Mouse (Mus musculus) activated CD4-positive, CD25-positive, alpha-beta regulatory T cell, adult 4 months (primary cell): ENCODE results near the gene Man2a1. TPM values are rescaled to one million over a fixed set of nuclear protein-coding genes. Genes with fewer than 3 reads are reported as not detected.

Experiments
- ATAC-seq: one replicate; pipeline ENCODE4 v1.8.0; 2017
- polyA plus RNA-seq, 2 experiments: library from polyadenylated mRNA; unstranded; fragments of 100-300 nt; shearing (Covaris generic); gene quantifications; one replicate each; pipeline ENCODE4 v1.2.1; 2017

Gene Man2a1
- polyA plus RNA-seq = 10 to 100 TPM; 11.8 to 13.5 TPM

GRCm38 (mm10) chr17:64600372-64601090, at the start of gene Man2a1:
Gene Man2a1, plus strand, starts transcription at chr17:64600736.
- ATAC-seq = peak; percentile 77

GRCm38 (mm10) chr17:64553358-64553757, 47.2 kb upstream of the Man2a1 start:
- no peak for ATAC-seq

GRCm38 (mm10) chr17:64554901-64555300, 45.6 kb upstream of the Man2a1 start:
- no peak for ATAC-seq

DNA sequence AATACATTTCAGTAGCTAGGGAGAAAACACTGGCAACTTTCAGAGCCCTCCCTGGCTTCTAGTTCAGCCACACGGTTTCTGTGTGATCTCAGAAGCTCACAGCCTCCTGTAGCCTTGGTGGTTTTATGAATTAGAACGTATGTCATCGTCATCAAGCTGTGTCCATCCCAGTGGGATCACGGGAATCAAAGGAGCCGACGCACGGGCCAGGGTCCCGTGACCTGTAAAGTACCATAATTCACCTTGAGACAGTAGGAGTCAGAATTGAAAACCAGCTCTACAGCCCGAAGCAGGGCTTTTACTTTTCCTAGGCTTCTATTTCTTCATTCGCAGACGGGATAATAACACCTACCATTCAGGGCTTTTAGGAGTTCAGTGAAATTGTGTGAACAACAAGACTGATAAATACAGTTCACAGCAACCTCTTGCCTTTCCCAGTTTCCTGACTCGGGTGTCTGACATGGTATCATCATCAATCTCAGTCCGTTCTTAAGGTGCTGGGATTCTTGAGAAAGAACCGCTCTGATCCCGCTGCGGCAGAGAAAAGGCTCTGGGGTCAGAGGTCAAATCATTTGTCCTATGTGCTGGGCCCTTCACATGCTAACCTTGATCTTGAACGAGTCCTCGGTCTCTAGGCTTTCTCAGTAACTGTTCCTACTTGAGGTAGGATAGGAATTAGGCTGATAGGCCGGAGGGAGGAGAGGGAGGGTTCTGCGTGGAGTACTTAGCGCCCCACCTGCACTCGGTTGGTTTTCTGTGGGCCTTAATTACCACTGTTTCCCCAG, 43.7 kb upstream of the Man2a1 start:
- ATAC-seq = no peak

GRCm38 (mm10) chr17:64558994-64559540, 41.5 kb upstream of the Man2a1 start:
- ATAC-seq = no peak

GRCm38 (mm10) chr17:64566435-64566834, 34.1 kb upstream of the Man2a1 start:
- ATAC-seq = no peak

DNA sequence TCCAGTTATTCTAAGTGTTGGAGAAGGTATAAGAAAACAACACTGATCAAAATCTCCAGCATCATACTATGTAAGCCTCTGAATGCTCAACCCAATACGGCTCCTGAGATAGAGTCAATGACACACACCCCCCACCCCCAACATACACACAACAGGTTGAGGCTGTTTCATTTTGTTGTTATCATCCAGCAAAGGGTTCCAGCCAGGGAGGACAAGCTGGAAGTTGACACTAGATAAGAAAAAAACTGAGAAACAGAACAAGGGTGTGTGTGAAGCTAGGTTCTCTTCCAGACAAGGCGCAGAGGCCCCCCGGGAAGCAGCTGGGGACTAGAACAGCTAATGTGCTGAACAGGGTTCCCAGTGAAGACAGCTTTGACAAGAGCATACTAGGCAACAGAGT, 33.0 kb upstream of the Man2a1 start:
- ATAC-seq = no peak

GRCm38 (mm10) chr17:64573981-64574380, 26.6 kb upstream of the Man2a1 start:
- ATAC-seq = no peak

- peak; percentile 20 for ATAC-seq
These were observed 25.3 kb upstream of the Man2a1 start for GRCm38 (mm10) chr17:64575240-64575639.

DNA sequence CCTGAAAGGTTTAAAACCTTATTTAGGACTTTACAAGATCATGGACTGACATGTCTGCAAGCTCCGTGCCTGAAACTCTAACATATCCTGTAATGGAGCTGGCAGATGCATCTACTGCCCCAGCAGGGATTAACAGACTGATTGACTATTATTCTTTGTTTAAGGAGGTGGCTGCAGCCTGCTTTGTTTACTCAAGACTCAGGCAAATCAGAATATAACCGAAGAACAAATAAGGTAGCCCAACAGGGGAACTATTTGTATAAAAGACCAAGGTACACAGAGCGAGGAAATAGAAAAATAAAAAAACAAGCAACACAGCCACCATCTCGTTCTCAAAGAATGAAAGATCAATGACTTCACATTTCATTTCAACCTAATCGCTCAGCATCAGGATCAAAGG, 23.1 kb upstream of the Man2a1 start:
- no peak for ATAC-seq

DNA sequence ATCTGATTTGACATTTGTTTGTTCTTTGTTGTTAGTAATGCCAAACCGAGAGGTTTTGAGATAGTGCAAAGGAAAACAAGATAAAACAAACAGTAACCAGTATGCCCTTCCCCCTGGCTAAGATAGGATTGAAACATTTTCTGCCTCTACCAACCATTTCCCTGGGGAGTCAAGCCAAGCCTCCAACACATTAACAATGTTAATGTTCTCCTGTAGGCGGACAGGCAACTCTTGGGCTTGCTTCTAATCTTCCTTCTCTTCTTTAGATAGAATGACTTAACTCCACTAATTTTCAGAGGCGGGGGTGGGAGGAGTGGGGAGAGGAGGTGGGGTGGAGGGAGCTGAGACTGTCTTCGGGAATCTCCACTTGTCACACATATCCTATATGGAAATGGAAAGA, 22.2 kb upstream of the Man2a1 start:
- ATAC-seq = no peak

DNA sequence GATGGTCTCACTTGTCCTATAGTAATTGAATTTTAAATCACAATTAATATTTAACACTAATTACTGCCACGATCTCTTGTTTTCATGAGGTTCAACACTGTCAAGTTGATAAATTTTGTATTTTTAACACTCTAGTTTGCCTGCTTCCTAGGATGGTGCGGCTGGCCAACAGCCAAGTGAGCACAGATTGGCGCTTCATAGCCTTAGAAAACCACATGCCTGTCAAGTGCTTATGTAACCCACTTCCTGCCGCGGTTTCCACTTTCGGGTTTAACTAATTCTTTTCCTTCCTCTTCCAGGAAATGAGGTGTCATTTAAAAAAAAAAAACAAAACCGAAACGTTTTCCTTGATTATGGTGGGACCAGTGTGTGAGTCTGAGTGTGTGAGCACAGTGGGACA, 20.8 kb upstream of the Man2a1 start:
- peak; percentile 94 for ATAC-seq

- ATAC-seq = no peak
These were observed 19.4 kb upstream of the Man2a1 start for GRCm38 (mm10) chr17:64581133-64581532.

- no peak for ATAC-seq
These were observed 18.6 kb upstream of the Man2a1 start for GRCm38 (mm10) chr17:64581962-64582361.

- ATAC-seq = peak; percentile 65
These were observed 10.1 kb upstream of the Man2a1 start for GRCm38 (mm10) chr17:64590483-64590882.

GRCm38 (mm10) chr17:64591366-64591765, 9.2 kb upstream of the Man2a1 start:
- no peak for ATAC-seq

DNA sequence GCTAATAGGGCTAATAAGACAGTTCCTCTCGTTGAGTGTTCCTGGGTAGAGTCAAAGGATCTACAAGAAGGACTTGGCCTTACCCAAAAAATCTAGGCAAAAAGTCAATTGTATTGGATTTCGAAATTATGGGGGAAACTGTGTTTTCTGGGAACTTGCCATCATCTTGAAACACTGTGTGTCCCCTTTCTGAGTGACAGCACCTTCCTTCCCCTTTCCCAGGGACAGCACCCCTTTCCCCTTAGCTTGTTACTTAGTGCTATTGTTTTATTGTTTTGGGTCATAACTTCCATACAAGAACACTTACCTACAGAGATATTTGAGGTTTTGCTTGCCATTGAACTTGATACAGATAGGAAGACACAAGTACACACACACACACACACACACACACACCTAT, 8.2 kb upstream of the Man2a1 start:
- ATAC-seq = no peak

DNA sequence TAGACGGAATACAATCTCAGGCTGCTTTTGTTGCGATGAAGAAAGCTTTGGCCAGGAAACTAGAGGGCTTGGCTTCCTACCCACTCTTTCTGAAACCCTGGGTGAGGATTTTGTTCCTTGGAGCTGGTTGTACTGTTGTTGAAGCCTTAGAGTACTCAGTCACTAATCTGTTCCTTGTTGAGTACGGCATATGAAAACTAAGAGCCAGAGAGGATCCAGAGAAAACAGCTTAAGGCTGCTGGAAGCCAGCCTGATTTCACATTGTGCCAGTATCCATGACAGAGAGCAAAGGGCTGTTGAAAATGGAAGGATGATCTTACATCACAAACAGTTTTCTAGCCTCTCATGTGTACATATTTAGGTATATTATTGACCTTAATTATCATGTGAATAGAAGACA, 7.7 kb upstream of the Man2a1 start:
- ATAC-seq = no peak

DNA sequence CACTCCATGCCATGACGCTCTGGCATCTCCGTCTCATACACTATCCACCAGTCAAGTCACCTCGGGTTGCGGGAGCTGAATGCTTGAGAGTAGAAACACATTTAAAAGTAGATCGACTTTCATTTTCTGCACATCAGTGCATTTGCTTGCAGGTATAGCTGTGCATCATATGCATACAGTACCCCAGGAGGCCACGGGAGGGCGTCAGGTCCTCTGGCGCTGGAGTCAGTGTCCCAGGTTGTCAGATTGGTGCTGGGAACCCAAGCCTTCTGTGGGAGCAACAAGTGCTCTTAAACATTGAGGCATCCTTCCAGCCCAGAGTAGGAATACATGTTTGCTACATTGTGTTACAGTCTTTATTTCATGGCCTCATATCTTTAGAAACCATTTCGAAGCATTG, 2.8 kb upstream of the Man2a1 start:
- ATAC-seq = no peak

GRCm38 (mm10) chr17:64599916-64600315, 620 bp upstream of the Man2a1 start:
- no peak for ATAC-seq

DNA sequence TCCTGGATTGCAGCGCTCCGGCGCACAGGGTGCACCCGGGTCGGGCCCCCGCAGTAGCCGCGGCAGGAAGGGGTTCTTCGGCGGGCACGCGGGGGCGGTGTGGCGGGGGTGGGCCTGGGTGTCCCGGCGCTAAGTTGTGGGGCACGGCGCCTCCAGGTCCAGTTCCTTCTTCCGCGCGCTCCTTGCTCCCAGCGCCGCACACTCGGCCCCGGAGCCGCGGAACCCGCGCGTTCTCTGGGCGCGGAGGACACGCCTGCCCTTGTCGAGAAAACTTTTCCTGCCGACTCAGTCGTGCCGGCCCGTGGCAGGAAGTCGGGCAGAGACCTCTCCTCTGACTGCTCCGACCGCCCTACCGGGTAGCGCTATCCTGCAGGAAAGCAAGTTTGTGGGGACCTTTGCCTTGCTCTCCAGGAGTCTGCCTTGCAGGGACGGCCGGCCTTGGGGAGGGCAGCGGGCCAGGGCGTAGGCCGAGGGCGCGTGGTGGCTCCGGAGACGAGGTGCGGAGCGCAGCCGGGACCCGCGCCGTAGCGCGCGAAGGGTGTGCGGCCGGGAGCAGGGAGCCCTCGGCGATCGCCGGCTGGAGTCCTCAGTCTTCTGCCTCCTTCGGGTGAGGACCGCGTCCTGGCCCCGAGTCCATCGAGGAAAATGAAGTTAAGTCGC, 685 bp downstream of the Man2a1 start:
- ATAC-seq = peak; percentile 19

- peak; percentile 37 for ATAC-seq
These were observed 1.4 kb downstream of the Man2a1 start for GRCm38 (mm10) chr17:64601751-64602578.
